ENCODE assay signal across 27 mouse cellular contexts in genomic region chr2:6582711-6583110, GRCm38 (mm10).
DNase-seq lines count a peak whose midpoint lies in the region; ATAC-seq lines count a peak whose summit lies in the region.
"Had no signal": no experiment of that assay in that cellular context is flagged by ENCODE, and none has a peak within 500 bp of the region (broad histone marks: within the 10 kb centered on the region; RNA-seq: fewer than 3 reads in every experiment).

No protein-coding gene starts in this region.

- H3K27ac ChIP-seq in kidney, embryonic 15.5 days, result no peak overlapping the region
- H3K27ac ChIP-seq: embryonic facial prominence, embryonic 15.5 days; forebrain, embryonic 10.5 days; gastrocnemius, adult 2 months; left cerebral cortex, adult 2 months; limb, embryonic 15.5 days; liver, embryonic 15.5 days; lung, embryonic 15.5 days; macrophage; midbrain, embryonic 12.5 days; stomach, embryonic 15.5 days had no signal

- H3K4me1 ChIP-seq in kidney, embryonic 15.5 days, result no peaks in the 10 kb centered on the region
- H3K4me1 ChIP-seq: embryonic facial prominence, embryonic 15.5 days; forebrain, embryonic 10.5 days; limb, embryonic 15.5 days; liver, embryonic 15.5 days; lung, embryonic 15.5 days; stomach, embryonic 15.5 days had no signal

- H3K27me3 ChIP-seq in kidney, embryonic 15.5 days, result no peaks in the 10 kb centered on the region
- H3K27me3 ChIP-seq: embryonic facial prominence, embryonic 15.5 days; limb, embryonic 15.5 days; liver, embryonic 15.5 days; lung, embryonic 15.5 days; midbrain, embryonic 12.5 days; stomach, embryonic 15.5 days had no signal

- no peak overlapping the region for H3K4me2 ChIP-seq in kidney, embryonic 15.5 days
- H3K4me2 ChIP-seq: embryonic facial prominence, embryonic 15.5 days; heart, embryonic 11.5 days; limb, embryonic 15.5 days; liver, embryonic 15.5 days; lung, embryonic 15.5 days; midbrain, embryonic 12.5 days; stomach, embryonic 15.5 days had no signal

- H3K9ac ChIP-seq in kidney, embryonic 15.5 days, result no peak overlapping the region
- H3K9ac ChIP-seq: embryonic facial prominence, embryonic 15.5 days; forebrain, postnatal 0 days; limb, embryonic 15.5 days; liver, embryonic 15.5 days; lung, embryonic 15.5 days; midbrain, embryonic 12.5 days; stomach, embryonic 15.5 days had no signal

- no peaks in the 10 kb centered on the region for H3K36me3 ChIP-seq in kidney, embryonic 15.5 days
- H3K36me3 ChIP-seq: embryonic facial prominence, embryonic 15.5 days; limb, embryonic 15.5 days; liver, embryonic 15.5 days; lung, embryonic 15.5 days; stomach, embryonic 15.5 days had no signal

- ATAC-seq in neutrophil, adult 5-6 weeks (ENCODE audit: extremely low read depth, insufficient number of reproducible peaks, low FRiP score, poor library complexity, severe bottlenecking), result 0 out of 2 replicates have a peak, but pooled peaks have one; percentile 30
- no peak for ATAC-seq in kidney, embryonic 15.5 days (replicated peaks; ENCODE audit: low FRiP score)
- ATAC-seq: forebrain, postnatal 0 days; hindbrain, embryonic 16.5 days; intestine, postnatal 0 days had no signal

- DNase-seq in A20 (ENCODE audit: low read depth, low spot score), result peak; percentile 35
- peak; percentile 8 for DNase-seq in MEL-GATA-1-ER (ENCODE audit: extremely low read depth, low read depth)
- peak; percentile 9 for DNase-seq in gonadal fat pad, adult 2 months (ENCODE audit: low read depth)
- no peak for DNase-seq in right cerebral cortex, adult 2 months (ENCODE audit: low spot score in 2 of 2)
- no peak for DNase-seq in ovary, postnatal 14 days (ENCODE audit: low spot score)
- DNase-seq: adrenal gland, postnatal 36 days; cerebellum, adult 9-10 months; forebrain, postnatal 0 days; gastrocnemius, adult 2 months; layer of hippocampus, adult 9-11 months; left cerebral cortex, postnatal 4 days; retina, postnatal 1 day; thymus, adult 2 months had no signal

- H3K9me3 ChIP-seq in kidney, embryonic 15.5 days (replicated peaks), result no peaks in the 10 kb centered on the region
- H3K9me3 ChIP-seq: embryonic facial prominence, embryonic 15.5 days; forebrain, embryonic 10.5 days; limb, embryonic 15.5 days; liver, embryonic 15.5 days; lung, embryonic 15.5 days; midbrain, embryonic 12.5 days; stomach, embryonic 15.5 days had no signal

- no peak overlapping the region for H3K4me3 ChIP-seq in kidney, embryonic 15.5 days (replicated peaks)
- H3K4me3 ChIP-seq: embryonic facial prominence, embryonic 15.5 days; forebrain, embryonic 10.5 days; gastrocnemius, adult 2 months; left cerebral cortex, adult 2 months; limb, embryonic 15.5 days; liver, embryonic 15.5 days; lung, embryonic 15.5 days; midbrain, embryonic 12.5 days; stomach, embryonic 15.5 days had no signal

Comparison
In these comparisons a context has a peak if more than half of its experiments do, and no peak if none do; other contexts are left out.
1. DNase-seq: peak in A20 (single experiment), MEL-GATA-1-ER (single experiment) and gonadal fat pad, adult 2 months (single experiment); none in right cerebral cortex, adult 2 months (0 of 2) and ovary, postnatal 14 days (single experiment).